Mouse (Mus musculus): Measurements from ENCODE around the gene Gm20219. TPM values are rescaled to one million over a fixed set of nuclear protein-coding genes. Genes with fewer than 3 reads are reported as not detected.

Gene Gm20219
- total RNA-seq, 2 experiments from 2014 or later: 1.7 to 1.9 TPM

DNA sequence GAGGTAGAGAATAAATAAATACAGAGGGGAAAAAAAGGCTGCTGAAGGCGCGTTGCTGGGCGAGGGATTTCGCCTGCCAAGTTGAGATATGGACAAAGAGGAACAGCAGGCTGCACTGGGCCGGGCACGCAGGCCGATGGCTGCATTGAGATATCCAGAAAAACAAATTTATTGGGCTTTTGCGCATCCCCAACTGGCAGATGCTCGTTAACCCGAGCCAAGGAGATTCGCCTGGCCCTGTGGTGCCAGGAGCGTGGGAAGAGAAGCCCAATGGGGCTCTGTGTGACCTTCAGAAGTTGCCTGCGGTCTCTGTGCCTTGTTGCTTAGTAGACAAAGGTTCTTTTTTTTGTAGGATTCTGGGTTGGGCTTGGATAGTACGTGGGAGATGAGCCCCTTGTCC lies 18.0 kb downstream of the Gm20219 start:
- no peak for DNase-seq (ENCODE audit: low spot score in 2 of 2)
- intact Hi-C loops (cut with DNase I): loop anchor here (5.0 kb wide), 1 partner anchor 34 kb away; no protein-coding TSS in a partner anchor

DNA sequence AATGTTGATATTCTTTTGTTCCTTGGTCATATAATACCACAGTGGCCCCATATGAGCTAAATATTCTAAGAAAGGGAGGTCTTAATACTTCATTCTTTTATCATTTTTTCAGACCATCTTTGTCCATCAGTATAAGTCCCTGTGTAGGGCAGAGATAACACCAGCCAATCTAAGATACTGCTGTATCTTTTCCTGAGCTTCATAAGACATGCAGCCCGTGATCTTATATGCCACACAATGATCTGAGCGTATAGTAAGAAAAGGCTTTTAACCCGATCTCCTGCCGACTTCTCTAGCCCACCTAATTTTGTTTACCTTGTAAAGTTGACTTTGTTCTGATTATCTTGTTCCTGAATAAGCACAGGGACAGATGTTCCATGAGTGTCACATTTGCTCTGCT lies 29.2 kb downstream of the Gm20219 start:
- intact Hi-C loops (cut with DNase I): no loop called here
- no peak for DNase-seq (ENCODE audit: low spot score in 2 of 2)

DNA sequence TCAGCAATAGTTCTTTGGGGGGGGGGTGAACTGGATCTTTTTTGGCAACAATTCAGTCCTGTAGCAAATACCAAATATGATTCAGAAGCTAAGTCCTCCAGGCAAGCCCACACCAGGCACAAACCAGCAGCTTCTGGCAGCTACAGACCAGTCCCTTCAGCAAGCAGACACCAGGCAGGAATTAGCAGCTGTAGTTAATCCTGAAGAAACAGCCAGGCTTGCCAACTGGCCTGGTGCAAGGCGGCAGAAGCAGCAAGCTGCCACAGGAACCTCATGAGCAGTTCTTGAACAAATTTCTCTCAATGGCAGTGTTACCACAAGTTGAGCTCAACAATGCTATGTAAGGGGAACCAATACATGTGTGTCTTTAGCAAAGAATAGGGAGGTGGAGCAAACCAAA lies 31.4 kb downstream of the Gm20219 start:
- intact Hi-C loops (cut with DNase I): no loop called here
- DNase-seq (ENCODE audit: low spot score in 2 of 2): no peak

DNA sequence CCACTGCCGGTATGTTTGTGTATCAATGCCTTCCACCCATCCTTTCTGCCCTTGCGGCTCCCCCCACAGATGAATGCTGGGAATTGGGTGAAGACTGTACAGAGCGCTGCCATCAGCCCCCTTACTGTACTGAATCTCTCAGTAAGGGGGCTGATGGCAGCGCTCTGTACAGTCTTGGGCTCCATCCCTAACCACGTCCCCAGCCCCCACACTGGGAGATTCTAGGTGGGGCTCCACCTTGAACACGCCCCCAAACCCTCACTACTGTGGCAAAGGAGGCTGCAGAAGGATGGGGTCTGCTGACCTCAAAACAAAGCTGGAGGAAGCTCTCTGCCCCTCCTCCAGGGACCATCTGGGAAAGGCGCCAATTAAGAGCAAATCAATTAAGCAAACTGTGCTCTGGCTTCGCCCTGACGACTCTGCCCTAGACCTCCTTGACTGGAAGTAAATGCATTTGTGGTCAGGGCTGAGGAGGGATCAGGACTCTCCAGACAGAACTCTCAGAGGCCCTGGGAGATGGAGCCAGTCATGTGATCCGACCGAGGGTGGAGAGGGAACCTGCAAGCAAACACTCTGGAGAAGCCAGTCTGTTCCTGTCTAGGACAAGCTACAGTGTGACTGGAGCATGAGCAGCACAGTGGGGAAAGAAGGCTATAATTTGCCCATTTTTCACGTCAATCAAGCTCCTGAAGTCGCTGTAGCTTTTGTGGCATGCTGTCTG lies 38.3 kb downstream of the Gm20219 start:
- no peak for DNase-seq (ENCODE audit: low spot score in 2 of 2)
- intact Hi-C loops (cut with DNase I): no loop called here

DNA sequence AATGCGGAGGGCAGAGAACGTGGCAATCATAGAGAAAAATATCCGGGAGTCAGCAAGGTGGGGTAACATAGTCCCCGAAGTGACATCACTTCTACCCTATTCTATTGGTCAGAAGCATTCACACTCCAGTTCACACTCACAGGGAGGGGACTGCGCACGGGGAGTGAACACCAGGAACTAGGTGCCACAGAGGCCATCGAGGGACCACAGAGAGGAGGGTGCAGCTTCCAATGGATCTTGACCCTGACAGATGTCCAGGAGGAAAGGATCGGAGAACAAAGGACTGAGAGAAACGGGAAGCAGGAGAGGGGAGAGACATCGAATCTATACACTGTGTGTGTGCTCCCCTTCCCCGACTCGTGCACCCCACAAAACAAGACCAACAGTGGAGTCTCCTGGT lies 39.3 kb downstream of the Gm20219 start:
- intact Hi-C loops (cut with DNase I): no loop called here
- DNase-seq (ENCODE audit: low spot score in 2 of 2): peak in 1 of 2 experiments; percentile 0

DNA sequence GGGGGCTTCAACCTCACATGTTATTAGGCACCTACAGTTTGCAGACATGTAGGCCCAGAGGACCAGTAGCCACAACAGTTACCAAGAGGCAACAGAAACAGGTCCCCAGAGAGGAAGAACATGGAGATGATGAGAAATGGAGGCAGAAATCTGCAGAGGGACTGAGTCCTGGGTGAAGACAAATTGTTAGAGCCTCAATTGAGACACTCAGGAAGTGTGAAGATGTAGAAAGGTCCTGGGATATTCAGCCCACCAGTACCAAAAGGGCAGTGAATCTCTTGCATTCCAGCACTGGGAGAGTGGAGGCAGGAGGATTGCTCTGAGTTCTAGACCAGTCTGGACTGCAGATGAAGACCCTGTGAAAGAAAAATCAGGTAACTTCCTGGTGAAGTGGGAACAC lies 39.9 kb downstream of the Gm20219 start:
- intact Hi-C loops (cut with DNase I): no loop called here
- DNase-seq (ENCODE audit: low spot score in 2 of 2): no peak

DNA sequence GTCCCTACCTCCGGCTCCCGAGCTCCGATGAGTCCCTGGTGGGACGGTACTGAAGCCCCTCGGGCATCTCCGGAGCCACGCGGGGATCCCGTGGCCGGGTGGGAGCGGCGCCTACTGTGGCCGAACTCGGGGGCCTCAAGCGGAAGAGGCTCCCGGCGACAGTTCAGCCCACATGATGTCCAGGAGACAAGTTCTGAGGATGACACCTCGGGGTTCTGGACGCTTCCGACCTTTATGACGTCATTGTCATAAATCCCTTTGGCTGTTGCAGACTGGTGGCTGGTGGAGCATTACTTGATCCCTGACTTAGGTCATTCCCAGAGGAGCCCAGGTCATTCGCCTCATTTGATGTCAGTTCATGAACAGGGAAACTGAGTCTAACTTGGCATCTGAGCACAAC lies 41.9 kb downstream of the Gm20219 start, which contains the start of gene Znrf4:
Gene Znrf4 (minus strand): TSS at position 122 of the 400 bp plus-strand sequence.
- intact Hi-C loops (cut with DNase I): no loop called here
- no peak for DNase-seq (ENCODE audit: low spot score in 2 of 2)

DNA sequence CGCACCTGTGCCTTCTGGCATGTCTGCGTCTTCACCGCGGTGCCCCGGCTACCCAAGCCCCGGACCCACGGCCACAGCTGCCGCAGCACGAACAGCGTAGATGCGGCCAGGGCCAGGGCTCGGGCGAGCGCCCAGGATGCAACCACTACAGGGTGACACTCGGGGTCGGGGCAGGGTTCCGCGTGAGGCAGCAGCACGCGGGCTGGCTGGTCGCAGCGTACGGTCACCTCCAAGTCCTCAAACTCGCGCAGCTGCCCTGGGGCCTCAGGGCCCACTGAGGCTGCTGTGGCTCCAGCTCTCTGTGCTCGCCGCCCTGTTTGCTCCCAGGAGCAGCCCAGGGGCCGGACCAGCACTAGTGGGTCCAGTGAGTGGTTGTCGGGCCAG lies 42.5 kb downstream of the Gm20219 start:
- intact Hi-C loops (cut with DNase I): no loop called here
- peak in 1 of 2 experiments; percentile 1 for DNase-seq (ENCODE audit: low spot score in 2 of 2)

DNA sequence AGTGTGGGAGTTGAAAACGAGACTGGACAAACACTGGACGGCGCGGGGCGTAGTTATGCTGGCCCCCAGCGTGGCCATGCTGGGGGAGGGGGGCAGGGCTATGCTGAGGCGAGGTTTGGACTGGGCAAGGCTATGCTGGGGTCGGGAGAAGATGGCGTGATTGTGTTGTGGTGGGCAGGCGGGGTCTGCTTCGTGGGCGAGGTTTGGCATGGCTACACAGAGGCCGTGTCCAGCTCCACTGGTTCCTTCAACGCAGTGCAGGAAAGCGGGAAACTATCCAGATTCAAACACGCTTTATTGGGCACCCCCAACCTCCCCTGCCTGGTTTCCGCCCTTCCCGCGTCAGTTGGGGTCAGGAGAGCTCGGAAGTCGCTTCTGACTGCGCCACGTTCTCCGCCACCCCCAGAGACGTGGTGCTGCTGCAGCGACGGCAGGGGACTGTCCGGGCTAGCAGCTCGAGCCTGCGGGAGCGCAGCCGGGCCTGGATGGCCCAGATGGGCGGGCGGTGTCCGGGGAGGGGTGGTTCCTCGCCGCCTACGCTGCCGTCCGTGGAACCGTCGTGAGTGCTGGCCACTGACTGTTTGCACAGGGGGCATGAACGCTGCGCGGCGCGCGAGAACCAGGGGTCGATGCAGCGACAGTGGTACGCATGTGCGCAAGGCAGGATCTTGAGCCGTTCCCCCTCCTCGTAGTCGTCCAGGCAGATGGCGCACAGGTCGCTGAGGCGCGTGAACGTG lies 43.0 kb downstream of the Gm20219 start:
- intact Hi-C loops (cut with DNase I): no loop called here
- peak; percentile 2 for DNase-seq (ENCODE audit: low spot score in 2 of 2)

DNA sequence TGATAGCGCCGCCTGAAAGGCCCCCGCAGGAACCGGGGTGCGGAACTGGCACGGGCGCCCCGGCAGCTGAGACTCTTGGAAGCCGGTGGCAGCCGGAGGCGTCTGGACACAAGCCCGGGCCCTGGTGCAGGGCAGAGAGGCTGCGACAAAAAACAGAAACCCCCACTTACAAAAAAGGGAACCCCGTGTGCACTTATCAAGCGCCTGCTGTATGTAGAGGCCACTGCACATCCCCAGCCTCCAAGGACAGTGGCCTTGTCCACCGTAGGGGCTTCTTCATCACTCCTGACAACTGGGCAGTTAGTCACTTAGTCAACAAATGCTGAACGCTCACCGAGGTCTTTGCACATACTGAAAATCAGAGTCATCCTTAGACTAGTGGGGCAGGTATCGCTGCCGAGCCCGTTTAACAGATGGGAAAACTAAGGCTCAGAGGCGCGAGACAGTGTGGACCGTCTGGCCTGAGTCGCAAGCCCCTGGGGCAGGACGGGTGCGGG lies 43.7 kb downstream of the Gm20219 start:
- intact Hi-C loops (cut with DNase I): no loop called here
- DNase-seq (ENCODE audit: low spot score in 2 of 2): peak; percentile 13 to 38

DNA sequence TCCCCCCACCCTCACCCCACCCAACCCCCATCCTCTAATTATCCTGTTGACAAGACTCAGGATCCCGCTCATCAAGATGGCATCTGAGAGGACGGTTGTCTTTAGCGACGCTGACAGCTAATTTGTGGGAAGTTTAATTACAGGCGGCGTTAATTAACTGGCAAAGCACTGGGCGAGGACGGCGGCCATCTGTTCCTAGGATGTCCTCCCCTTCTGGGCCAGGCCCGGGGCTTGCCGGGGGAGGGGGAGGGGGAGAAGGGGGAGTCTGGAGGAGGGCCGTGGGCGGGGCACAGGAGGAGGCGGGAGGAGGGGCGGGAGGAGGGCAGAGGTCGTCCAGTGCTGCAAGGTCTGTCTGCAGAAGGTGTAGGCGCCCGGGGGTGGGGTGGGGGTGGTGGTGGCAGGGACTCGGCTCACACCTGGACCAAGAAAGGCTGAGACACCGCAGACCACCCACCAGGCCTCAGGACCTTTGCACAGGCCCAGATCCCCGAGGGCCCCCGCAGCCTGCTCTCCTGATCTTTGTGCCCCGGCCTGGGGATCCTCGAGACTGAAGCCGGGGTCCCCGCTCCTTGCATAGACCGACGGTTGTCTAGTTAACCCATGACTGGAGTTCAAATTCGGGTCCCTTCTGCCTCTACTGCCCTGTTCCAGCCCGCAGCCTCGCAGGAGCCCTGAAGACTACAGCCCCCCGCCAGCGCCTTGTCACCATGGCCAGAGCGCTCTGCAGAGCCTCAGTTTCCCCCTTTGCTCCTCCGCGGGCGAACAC lies 44.3 kb downstream of the Gm20219 start:
- intact Hi-C loops (cut with DNase I): no loop called here
- peak; percentile 11 to 14 for DNase-seq (ENCODE audit: low spot score in 2 of 2)

DNA sequence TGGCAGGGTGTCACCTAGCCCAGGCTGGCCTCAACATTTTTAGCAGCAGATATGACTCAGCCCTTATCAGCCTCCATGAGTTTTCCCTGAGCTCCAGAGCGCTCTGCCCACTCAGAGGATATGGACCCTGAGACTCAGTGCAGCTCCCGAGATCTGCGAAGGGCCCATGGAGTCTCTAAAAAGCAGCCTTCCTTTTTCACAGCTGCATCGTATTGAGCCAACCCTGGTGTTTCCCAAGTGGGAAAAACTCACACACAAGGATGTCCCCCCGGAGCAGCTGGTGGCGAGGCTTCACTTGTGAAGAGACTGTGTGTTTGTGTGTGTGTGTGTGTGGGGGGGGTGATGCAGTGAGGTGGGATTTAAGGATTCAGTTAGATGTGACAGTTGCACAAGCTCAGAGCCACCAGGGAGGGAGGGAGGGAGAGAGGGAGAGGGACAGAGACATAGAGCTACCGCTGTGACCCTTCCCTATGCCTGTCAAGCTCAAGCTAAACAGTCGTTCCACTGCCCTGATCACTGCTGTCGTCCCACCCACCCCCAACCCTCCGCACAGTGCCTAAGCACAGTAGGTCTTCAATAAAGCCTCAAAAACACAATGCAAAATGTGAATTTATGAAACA lies 45.1 kb downstream of the Gm20219 start:
- intact Hi-C loops (cut with DNase I): no loop called here
- DNase-seq (ENCODE audit: low spot score in 2 of 2): peak in 1 of 2 experiments; percentile 14

DNA sequence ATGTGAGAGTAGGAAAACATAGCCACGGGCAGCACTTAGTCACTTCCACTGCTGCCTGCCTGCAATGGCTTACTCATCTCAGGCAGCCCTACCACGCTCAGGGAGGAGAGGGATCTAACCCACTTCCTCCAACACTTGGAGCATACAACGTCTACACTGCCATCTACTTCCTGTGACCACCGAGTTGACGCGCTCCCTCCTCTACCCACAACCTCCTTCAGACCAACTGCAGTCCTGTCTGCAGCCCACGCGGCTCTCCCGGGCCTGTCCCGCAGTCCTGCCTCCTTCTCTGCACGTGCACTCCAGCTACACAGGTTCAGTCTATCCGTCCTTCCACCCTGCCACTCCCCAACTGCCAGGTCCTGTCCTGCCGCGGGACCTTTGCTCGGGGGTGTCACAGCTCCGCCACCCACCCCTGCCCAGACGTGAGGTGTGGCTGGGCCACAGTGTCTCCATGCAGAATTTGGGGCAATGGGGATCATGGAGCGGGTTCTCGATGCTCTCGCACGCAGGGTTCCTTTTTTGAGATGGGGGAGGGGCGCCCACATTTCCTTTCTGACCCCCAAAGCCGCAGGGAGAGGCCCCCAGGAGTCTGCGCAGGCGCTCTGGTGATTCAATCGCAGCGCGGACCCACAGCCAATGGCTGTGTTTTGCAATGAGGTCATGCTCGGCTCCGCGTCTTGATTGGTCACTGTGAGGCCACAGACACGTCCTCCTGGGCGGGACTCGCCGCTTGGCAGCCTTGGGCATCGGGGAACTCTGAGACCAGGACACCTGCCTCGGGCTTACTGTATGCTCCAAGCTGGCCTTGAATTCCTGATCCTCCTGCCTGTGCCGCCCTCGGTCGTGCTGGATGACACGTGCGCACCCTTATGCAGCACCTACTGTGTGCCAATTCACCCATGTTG lies 46.8 kb downstream of the Gm20219 start:
- intact Hi-C loops (cut with DNase I): loop anchor here (1.0 kb wide), 1 partner anchor 31 kb away; the partner anchor contains the start of gene Ptprs
- peak; percentile 97 to 99 for DNase-seq (ENCODE audit: low spot score in 2 of 2)

DNA sequence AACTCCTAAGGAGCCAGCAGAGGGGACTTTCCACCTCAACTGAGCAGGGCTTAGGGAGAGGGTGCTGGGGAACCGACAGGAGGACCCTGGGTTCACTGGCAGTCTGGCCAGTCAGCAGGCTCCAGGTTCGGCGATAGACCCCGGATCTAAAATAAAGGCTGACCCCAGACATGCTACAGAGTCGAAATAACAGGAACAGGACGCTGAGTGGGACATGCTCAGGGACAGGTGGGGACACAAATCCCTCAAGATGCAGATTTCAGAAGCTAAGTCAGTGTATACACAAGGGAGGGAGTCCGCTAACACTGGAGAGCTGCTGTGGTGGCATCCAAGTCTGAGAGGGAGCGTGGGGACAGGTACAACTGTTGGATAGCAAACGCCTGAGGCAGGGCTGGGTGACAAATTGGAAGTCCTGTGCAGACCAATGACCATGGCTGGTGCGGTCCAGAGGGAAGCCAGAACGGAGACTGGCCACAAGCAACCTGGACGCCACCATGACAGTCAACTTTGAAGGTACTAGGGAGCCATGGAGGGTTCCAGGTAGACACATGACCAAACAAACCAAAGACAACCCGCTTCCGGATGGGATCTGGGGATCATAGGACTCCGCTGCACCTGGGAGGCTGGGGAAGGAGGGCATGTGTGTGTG lies 47.6 kb downstream of the Gm20219 start:
- DNase-seq (ENCODE audit: low spot score in 2 of 2): no peak
- intact Hi-C loops (cut with DNase I): loop anchor here (1.0 kb wide), 1 partner anchor 30 kb away; the partner anchor contains the start of gene Ptprs

DNA sequence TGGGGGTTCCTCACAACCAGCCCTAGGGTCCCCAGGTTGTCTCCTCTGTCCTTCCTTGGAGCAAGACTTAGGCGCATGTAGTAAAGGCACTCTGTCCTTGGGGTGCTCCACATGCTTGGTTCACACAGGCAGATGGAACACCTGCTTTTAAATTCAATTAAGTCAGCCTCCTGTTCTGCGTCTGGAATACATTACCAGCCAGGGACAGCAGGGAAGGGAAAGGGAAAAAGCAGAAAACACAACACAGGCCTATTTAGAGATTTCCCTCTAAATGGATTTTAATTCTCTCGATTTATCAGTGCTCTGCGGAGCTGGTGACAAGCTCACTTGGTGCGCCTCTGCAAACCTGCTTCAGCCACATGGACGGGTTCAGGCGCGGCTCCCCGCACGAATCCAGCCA lies 48.8 kb downstream of the Gm20219 start:
- no peak for DNase-seq (ENCODE audit: low spot score in 2 of 2)
- intact Hi-C loops (cut with DNase I): no loop called here

DNA sequence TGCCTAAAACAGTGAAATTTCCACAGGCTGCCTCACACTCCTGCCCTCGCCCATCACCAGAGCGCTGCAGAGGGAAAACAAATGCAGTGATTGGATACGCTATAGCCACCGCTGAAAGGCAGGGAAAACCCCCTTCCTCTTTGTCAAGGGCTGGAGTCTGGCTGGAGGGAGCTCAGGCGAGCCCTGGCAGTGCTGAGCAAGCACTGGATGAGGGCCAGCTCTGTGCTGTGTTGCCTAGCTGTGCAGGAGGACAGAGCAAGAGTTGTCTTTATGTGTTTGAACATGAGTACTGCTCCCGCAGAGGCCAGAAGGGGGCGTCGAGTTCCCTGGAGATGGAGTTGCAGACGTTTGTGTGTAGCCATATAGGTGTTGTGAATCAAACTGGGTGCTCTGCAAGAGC lies 51.7 kb downstream of the Gm20219 start:
- DNase-seq (ENCODE audit: low spot score in 2 of 2): peak; percentile 74 to 76
- intact Hi-C loops (cut with DNase I): loop anchor here (2.0 to 5.0 kb wide), 2 partner anchors 35 to 50 kb away; no protein-coding TSS in a partner anchor

DNA sequence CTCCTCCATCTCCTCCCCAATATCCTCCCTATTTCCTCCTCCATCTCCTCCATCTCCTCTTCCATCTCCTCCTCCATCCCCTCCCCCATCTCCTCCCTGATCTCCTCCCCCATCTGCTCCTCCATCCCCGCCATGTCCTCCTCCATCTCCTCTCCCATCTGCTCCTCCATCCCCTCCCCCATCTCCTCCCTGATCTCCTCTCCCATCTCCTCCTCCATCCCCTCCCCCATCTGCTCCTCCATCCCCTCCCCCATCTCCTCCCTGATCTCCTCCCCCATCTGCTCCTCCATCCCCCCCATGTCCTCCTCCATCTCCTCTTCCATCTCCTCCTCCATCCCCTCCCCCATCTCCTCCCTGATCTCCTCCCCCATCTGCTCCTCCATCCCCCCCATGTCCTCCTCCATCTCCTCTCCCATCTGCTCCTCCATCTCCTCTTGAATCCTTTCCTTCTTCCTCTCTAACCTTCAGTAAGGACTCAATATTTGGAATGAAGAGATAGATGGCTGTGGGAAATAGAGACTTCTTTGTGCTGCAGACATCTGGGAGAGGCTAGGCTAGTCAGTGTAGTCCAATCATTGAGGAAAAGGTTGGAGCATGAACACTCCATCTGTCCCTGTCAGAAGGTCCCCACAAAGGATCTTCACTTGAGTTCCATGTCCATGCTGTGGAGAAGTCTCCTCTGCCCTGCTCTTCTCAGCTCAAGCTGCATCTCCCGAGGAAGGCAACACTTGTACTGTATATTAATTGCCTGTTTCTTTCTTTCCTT lies 52.4 kb downstream of the Gm20219 start:
- DNase-seq (ENCODE audit: low spot score in 2 of 2): peak in 1 of 2 experiments; percentile 11
- intact Hi-C loops (cut with DNase I): loop anchor here (2.0 to 5.0 kb wide), 2 partner anchors 35 to 51 kb away; no protein-coding TSS in a partner anchor

All from left cerebral cortex, postnatal 25 days (tissue).